Mouse (Mus musculus) kidney, embryonic 15.5 days (tissue): Measurements from ENCODE around the gene Hnrnpm. TPM values are rescaled to one million over a fixed set of nuclear protein-coding genes. Genes with fewer than 3 reads are reported as not detected.
A peak's percentile ranks its signal among the peaks of the same experiment; 100 is the strongest.

Source experiments
- ATAC-seq: fragments of 200-750 bp; cut with Nextera tagmentation; replicated peaks from 2 replicates; pipeline ENCODE4 v1.8.0; 2017; ENCODE audit warnings: moderate TSS enrichment; ENCODE audit not compliant: low FRiP score
- H3K27ac ChIP-seq: fragments of 300-500 bp; sonication (generic); 2 replicates; pipeline ENCODE4 v1.5.1; 2015; ENCODE audit warnings: mild to moderate bottlenecking, inconsistent platforms
- H3K27me3 ChIP-seq: fragments of 300-500 bp; sonication (generic); 2 replicates; pipeline ENCODE4 v1.6.1; 2015; ENCODE audit warnings: inconsistent platforms
- H3K36me3 ChIP-seq: fragments of 300-500 bp; sonication (generic); 2 replicates; pipeline ENCODE4 v1.6.1; 2015; ENCODE audit warnings: inconsistent platforms
- H3K4me1 ChIP-seq: fragments of 300-500 bp; sonication (generic); 2 replicates; pipeline ENCODE4 v1.6.1; 2015; ENCODE audit warnings: inconsistent platforms
- H3K4me2 ChIP-seq: fragments of 300-500 bp; sonication (generic); 2 replicates; pipeline ENCODE4 v1.6.1; 2015; ENCODE audit warnings: moderate library complexity, mild to moderate bottlenecking, inconsistent platforms
- H3K4me3 ChIP-seq: fragments of 300-500 bp; sonication (generic); replicated peaks from 2 replicates; pipeline ENCODE4 v1.5.1; 2015; ENCODE audit warnings: mild to moderate bottlenecking, inconsistent platforms
- H3K9ac ChIP-seq: fragments of 300-500 bp; sonication (generic); 2 replicates; pipeline ENCODE4 v1.6.1; 2015; ENCODE audit warnings: mild to moderate bottlenecking, inconsistent platforms
- H3K9me3 ChIP-seq: fragments of 300-500 bp; sonication (generic); replicated peaks from 2 replicates; pipeline ENCODE4 v1.6.1; 2016; ENCODE audit warnings: inconsistent platforms
- WGBS: fragments of 180-500 bp; shearing (Covaris S2); methylation state at CpG from one replicate; pipeline ENCODE4 v1.1.7; 2015; ENCODE audit warnings: mixed read lengths; 5-methylcytosine and 5-hydroxymethylcytosine counted together
- polyA plus RNA-seq: library from polyadenylated mRNA; unstranded; fragments of >200 nt; fragmentation: Nextera tagmentation; extraction: Ambion mirVana; gene quantifications from 2 replicates; pipeline ENCODE4 v1.2.1, GENCODE M21; 2015

Hnrnpm gene
- polyA plus RNA-seq, 1 experiment from 2014 or later = 383 TPM

- 0 out of 2 replicates have a peak, but pooled peaks cover 2% of the 10 kb centered on the region for H3K4me1 ChIP-seq
- peaks cover 67% of the 10 kb centered on the region for H3K36me3 ChIP-seq
- H3K9ac ChIP-seq = no peak overlapping the region
- no peak overlapping the region for H3K4me2 ChIP-seq
- no peak overlapping the region for H3K27ac ChIP-seq
- no peaks in the 10 kb centered on the region for H3K27me3 ChIP-seq
- no peaks in the 10 kb centered on the region for H3K9me3 ChIP-seq
- no peak for ATAC-seq
- no peak overlapping the region for H3K4me3 ChIP-seq
- 91% methylated on average over 3 of the region's 3 CpGs for WGBS
Observed at GRCm38 (mm10) chr17:33666813-33667212, 19.8 kb downstream of the Hnrnpm start.

- 97% methylated on average over 34 of the region's 34 CpGs for WGBS
- Histone ChIP-seq H3K27me3 (no peaks in the 10 kb centered on the region), H3K4me3 (no peak overlapping the region), H3K36me3 (peaks cover 97% of the 10 kb centered on the region), H3K9me3 (no peaks in the 10 kb centered on the region), H3K4me2 (no peak overlapping the region), H3K27ac (no peak overlapping the region), H3K9ac (no peak overlapping the region), H3K4me1 (no peaks in the 10 kb centered on the region)
- peak; percentile 64; the same call in 1 of the 2 replicates for ATAC-seq
Observed at GRCm38 (mm10) chr17:33649781-33650475, 36.7 kb downstream of the Hnrnpm start.

- Histone ChIP-seq H3K27me3 (no peaks in the 10 kb centered on the region), H3K9me3 (no peaks in the 10 kb centered on the region), H3K36me3 (peaks cover 76% of the 10 kb centered on the region), H3K4me2 (no peak overlapping the region), H3K27ac (no peak overlapping the region), H3K4me3 (no peak overlapping the region), H3K9ac (no peak overlapping the region), H3K4me1 (no peaks in the 10 kb centered on the region)
- ATAC-seq = no peak
- WGBS = 92% methylated on average over 8 of the region's 8 CpGs
Observed at GRCm38 (mm10) chr17:33645073-33645472, 41.6 kb downstream of the Hnrnpm start.

- H3K4me1 ChIP-seq = no peaks in the 10 kb centered on the region
- ATAC-seq = no peak
- H3K9ac ChIP-seq = no peak overlapping the region
- no peaks in the 10 kb centered on the region for H3K27me3 ChIP-seq
- no peak overlapping the region for H3K4me2 ChIP-seq
- H3K9me3 ChIP-seq = no peaks in the 10 kb centered on the region
- no peak overlapping the region for H3K27ac ChIP-seq
- H3K4me3 ChIP-seq = no peak overlapping the region
- WGBS = 92% methylated on average over 4 of the region's 4 CpGs
- peaks cover 66% of the 10 kb centered on the region for H3K36me3 ChIP-seq
Observed at GRCm38 (mm10) chr17:33644068-33644467, 42.6 kb downstream of the Hnrnpm start.

GRCm38 (mm10) chr17:33639743-33640142, 46.9 kb downstream of the Hnrnpm start:
- 64% methylated on average over 6 of the region's 6 CpGs for WGBS
- Histone ChIP-seq H3K9ac (no peak overlapping the region), H3K27ac (no peak overlapping the region), H3K4me2 (no peak overlapping the region), H3K4me1 (no peaks in the 10 kb centered on the region), H3K36me3 (peaks cover 36% of the 10 kb centered on the region), H3K9me3 (no peaks in the 10 kb centered on the region), H3K4me3 (no peak overlapping the region), H3K27me3 (no peaks in the 10 kb centered on the region)
- peak; percentile 44; the same call in 1 of the 2 replicates for ATAC-seq

- 73% methylated on average over 4 of the region's 4 CpGs for WGBS
- no peaks in the 10 kb centered on the region for H3K4me1 ChIP-seq
- H3K4me3 ChIP-seq = no peak within 1 kb of the TSS
- ATAC-seq = no peak
- no peaks in the 10 kb centered on the region for H3K27me3 ChIP-seq
- no peak within 1 kb of the TSS for H3K27ac ChIP-seq
- H3K9ac ChIP-seq = no peak within 1 kb of the TSS
- no peak within 1 kb of the TSS for H3K4me2 ChIP-seq
- no peaks in the 10 kb centered on the region for H3K9me3 ChIP-seq
- peaks cover 23% of the 10 kb centered on the region; the same call in 1 of the 2 replicates for H3K36me3 ChIP-seq
Observed at GRCm38 (mm10) chr17:33637516-33638276, 49.0 kb downstream of the Hnrnpm start, which contains the start of gene Pram1. TSS of gene Pram1 (plus strand) at chr17:33638056.

- Histone ChIP-seq H3K4me1 (no peaks in the 10 kb centered on the region), H3K4me2 (no peak overlapping the region), H3K27ac (no peak overlapping the region), H3K4me3 (no peak overlapping the region), H3K27me3 (no peaks in the 10 kb centered on the region), H3K36me3 (peaks cover 27% of the 10 kb centered on the region), H3K9me3 (no peaks in the 10 kb centered on the region), H3K9ac (no peak overlapping the region)
- 81% methylated on average over 2 of the region's 2 CpGs for WGBS
- no peak for ATAC-seq
Observed at GRCm38 (mm10) chr17:33637038-33637437, 49.6 kb downstream of the Hnrnpm start.

- no peaks in the 10 kb centered on the region for H3K27me3 ChIP-seq
- ATAC-seq = no peak
- no peak overlapping the region for H3K9ac ChIP-seq
- no peaks in the 10 kb centered on the region for H3K9me3 ChIP-seq
- peaks cover 27% of the 10 kb centered on the region for H3K36me3 ChIP-seq
- WGBS = 82% methylated on average over 5 of the region's 5 CpGs
- no peak overlapping the region for H3K27ac ChIP-seq
- H3K4me2 ChIP-seq = no peak overlapping the region
- peaks cover 19% of the 10 kb centered on the region for H3K4me1 ChIP-seq
- H3K4me3 ChIP-seq = no peak overlapping the region
Observed at GRCm38 (mm10) chr17:33631796-33632195, 54.9 kb downstream of the Hnrnpm start.

- no peak for ATAC-seq
- Histone ChIP-seq H3K4me2 (no peak overlapping the region), H3K27ac (no peak overlapping the region), H3K27me3 (no peaks in the 10 kb centered on the region), H3K9ac (no peak overlapping the region), H3K9me3 (no peaks in the 10 kb centered on the region), H3K36me3 (peaks cover 27% of the 10 kb centered on the region), H3K4me1 (peaks cover 19% of the 10 kb centered on the region), H3K4me3 (no peak overlapping the region)
- 91% methylated on average over 9 of the region's 9 CpGs for WGBS
Observed at GRCm38 (mm10) chr17:33631236-33631635, 55.4 kb downstream of the Hnrnpm start.

GRCm38 (mm10) chr17:33630171-33630895, 56.3 kb downstream of the Hnrnpm start:
- WGBS = 69% methylated on average over 13 of the region's 13 CpGs
- H3K4me3 ChIP-seq = no peak overlapping the region
- H3K27ac ChIP-seq = no peak overlapping the region
- H3K27me3 ChIP-seq = no peaks in the 10 kb centered on the region
- H3K4me1 ChIP-seq = peaks cover 19% of the 10 kb centered on the region
- no peak for ATAC-seq
- peaks cover 22% of the 10 kb centered on the region for H3K36me3 ChIP-seq
- H3K9ac ChIP-seq = no peak overlapping the region
- peak overlapping the region; percentile 80 for H3K4me2 ChIP-seq
- H3K9me3 ChIP-seq = no peaks in the 10 kb centered on the region

- 71% methylated on average over 12 of the region's 12 CpGs for WGBS
- peak overlapping the region; percentile 66 for H3K4me3 ChIP-seq
- peak overlapping the region; percentile 70 for H3K9ac ChIP-seq
- H3K4me2 ChIP-seq = peak overlapping the region; percentile 80
- peaks cover 19% of the 10 kb centered on the region for H3K4me1 ChIP-seq
- H3K27me3 ChIP-seq = no peaks in the 10 kb centered on the region
- peak; percentile 27 for ATAC-seq
- peaks cover 22% of the 10 kb centered on the region for H3K36me3 ChIP-seq
- no peaks in the 10 kb centered on the region for H3K9me3 ChIP-seq
- peak overlapping the region; percentile 99 for H3K27ac ChIP-seq
Observed at GRCm38 (mm10) chr17:33629487-33630125, 57.1 kb downstream of the Hnrnpm start.
